Mouse (Mus musculus): Measurements from ENCODE around the gene Heatr4. TPM values are rescaled to one million over a fixed set of nuclear protein-coding genes. Genes with fewer than 3 reads are reported as not detected.
A peak's percentile ranks its signal among the peaks of the same experiment; 100 is the strongest.

The Heatr4 gene
- polyA plus RNA-seq, 1 experiment from 2014 or later, result not detected

DNA sequence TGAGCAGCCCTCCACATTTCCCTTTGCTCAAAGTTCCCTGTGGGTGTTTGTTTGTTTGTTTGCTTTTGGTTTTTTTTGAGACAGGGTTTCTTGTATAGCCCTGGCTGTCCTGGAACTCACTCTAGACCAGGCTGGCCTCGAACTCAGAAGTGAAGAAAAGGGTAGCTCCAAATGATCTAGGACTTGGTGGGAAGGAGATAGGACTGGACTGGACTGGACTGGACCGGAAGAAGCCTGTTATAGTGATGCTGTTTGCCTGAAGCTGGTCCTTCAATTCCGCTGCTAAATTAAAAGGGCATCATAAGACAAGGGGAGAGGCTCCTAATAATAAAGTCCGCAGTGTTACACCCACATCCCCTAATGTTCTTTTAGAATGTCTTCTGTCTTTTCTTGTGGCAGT, 3.8 kb upstream of the Heatr4 start:
- peak; percentile 27; the same call in 1 of the 2 replicates for ATAC-seq (ENCODE audit: low FRiP score)

DNA sequence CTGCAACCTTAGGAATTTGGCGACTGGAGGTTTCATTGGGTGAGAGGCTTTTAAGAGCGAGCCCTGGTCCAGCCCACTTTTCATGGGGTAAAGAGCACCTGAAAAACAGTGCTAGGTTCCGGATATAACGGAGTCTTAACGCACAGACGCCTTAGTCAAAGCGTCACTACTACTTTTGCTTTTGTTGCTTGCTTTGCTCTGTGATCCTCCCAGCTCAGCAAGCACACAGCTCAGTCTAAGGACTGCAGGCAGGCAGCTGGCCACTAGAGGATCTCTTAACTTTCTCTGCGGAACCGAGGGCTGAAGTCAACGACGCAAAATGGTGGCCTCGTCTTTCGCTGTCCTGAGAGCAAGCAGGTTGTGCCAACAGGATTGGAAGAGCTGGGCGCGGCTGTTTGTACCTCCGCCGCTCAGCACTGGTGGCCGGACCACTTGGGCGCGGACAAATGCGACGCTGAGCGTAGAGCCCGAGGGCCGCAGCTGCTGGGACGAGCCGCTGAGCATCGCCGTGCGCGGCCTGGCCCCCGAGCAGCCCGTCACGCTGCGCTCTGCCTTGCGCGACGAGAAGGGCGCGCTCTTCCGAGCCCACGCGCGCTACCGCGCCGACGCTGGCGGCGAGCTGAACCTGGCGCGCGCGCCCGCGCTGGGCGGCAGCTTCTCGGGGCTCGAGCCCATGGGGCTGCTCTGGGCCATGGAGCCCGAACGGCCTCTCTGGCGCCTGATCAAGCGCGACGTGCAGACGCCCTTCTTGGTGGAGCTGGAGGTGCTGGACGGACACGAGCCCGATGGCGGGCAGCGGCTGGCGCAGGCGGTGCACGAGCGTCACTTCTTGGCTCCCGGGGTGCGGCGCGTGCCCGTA, 3.2 kb upstream of the Heatr4 start, which contains the start of gene Acot2:
TSS of gene Acot2 (plus strand) at position 279 of the 859 bp plus-strand sequence.
- Histone ChIP-seq H3K9me3 (no peaks in the 10 kb centered on the region), H3K36me3 (replicated peaks) (no peaks in the 10 kb centered on the region), H3K4me1 (peaks cover 4% of the 10 kb centered on the region), H3K4me2 (peak within 1 kb of the TSS; percentile 66), H3K27me3 (no peaks in the 10 kb centered on the region), H3K9ac (peak within 1 kb of the TSS; percentile 74), H3K4me3 (replicated peaks) (peak within 1 kb of the TSS; percentile 65), H3K27ac (peak within 1 kb of the TSS; percentile 82)
- ATAC-seq (ENCODE audit: low FRiP score), result peak; percentile 90
- WGBS, result under 1% methylated on average over 80 of the region's 80 CpGs

More for the DNA sequence above, 3.8 kb upstream of the Heatr4 start:
- WGBS, result 75% methylated on average over 4 of the region's 4 CpGs
- peak overlapping the region; percentile 66 for H3K4me2 ChIP-seq
- peaks cover 4% of the 10 kb centered on the region for H3K4me1 ChIP-seq
- H3K9ac ChIP-seq, result peak overlapping the region; percentile 74
- H3K9me3 ChIP-seq, result no peaks in the 10 kb centered on the region
- peak overlapping the region; percentile 65 for H3K4me3 ChIP-seq (replicated peaks)
- no peak overlapping the region for H3K27ac ChIP-seq
- 0 out of 2 replicates have a peak, but pooled peaks cover 3% of the 10 kb centered on the region for H3K36me3 ChIP-seq (replicated peaks)
- no peaks in the 10 kb centered on the region for H3K27me3 ChIP-seq

DNA sequence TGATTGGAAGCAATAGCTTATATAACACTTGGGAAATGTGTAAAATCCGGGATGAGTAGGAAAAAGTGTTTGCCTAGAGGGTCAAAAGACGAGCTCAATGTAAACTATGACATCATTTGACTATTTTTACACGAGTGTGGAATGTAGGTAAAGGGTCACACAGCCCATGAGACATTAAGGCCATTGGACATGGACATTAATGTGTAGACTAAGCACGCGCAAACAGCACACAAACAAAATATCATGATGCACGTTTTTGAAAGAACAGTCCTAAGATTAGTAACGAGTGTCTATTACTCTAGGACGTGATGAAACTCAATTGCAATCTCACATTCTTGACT, 2.6 kb upstream of the Heatr4 start:
- peak overlapping the region; percentile 66 for H3K4me2 ChIP-seq
- 0 out of 2 replicates have a peak, but pooled peaks have one; percentile 34 for ATAC-seq (ENCODE audit: low FRiP score)
- H3K27me3 ChIP-seq, result no peaks in the 10 kb centered on the region
- no peak overlapping the region for H3K9ac ChIP-seq
- WGBS, result 42% methylated on average over 8 of the region's 8 CpGs
- H3K4me3 ChIP-seq (replicated peaks), result peak overlapping the region; percentile 65
- peaks cover 4% of the 10 kb centered on the region for H3K4me1 ChIP-seq
- no peaks in the 10 kb centered on the region for H3K36me3 ChIP-seq (replicated peaks)
- H3K9me3 ChIP-seq, result no peaks in the 10 kb centered on the region
- H3K27ac ChIP-seq, result peak overlapping the region; percentile 82; the same call in 1 of the 2 replicates

DNA sequence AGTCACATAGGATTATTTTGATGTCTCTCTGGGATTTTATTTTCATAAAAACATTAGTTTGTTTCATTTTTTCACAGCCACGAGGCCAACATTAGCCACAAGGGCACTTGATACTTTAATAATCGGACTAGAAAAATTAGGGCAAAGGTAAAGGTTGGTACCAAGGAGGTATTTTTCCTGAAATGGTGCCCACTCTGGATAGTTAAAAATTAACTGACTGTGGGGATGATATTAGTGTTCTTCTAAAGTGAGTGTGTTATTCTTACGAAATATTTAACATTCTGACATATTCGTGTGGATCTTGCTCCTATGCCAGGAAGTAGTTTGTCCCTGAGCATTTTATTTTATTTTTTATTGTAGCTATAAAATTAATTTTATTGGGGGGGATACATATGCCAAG, 3.0 kb downstream of the Heatr4 start:
- H3K9ac ChIP-seq, result no peak overlapping the region
- no peak for ATAC-seq (ENCODE audit: low FRiP score)
- no peak overlapping the region for H3K4me3 ChIP-seq (replicated peaks)
- H3K36me3 ChIP-seq (replicated peaks), result no peaks in the 10 kb centered on the region
- no peaks in the 10 kb centered on the region for H3K9me3 ChIP-seq
- no peaks in the 10 kb centered on the region for H3K27me3 ChIP-seq
- H3K4me1 ChIP-seq, result no peaks in the 10 kb centered on the region
- no peak overlapping the region for H3K4me2 ChIP-seq
- no peak overlapping the region for H3K27ac ChIP-seq
- WGBS, result 92% methylated on average over 4 of the region's 4 CpGs

DNA sequence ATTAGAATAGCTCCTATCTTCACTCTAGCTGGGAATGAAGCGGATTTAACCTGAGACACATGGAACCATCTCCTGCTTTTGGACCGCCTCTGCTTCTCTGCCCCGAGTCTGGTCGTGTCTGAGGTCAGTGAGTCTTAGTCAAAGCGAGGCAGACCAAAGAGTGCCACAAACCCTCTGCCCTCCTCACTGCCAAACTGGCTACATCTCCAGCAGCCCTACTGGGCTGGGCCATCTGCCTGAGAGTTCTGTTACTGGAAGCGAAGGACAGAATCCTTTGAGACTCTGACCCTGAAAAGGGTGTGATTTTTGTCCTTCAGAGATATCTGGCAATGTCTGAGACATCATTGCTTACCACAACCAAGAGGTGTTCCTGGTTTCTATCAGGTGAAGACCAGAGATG, 5.8 kb downstream of the Heatr4 start:
- ATAC-seq (ENCODE audit: low FRiP score), result no peak
- peaks cover 3% of the 10 kb centered on the region; the same call in 1 of the 2 replicates for H3K9me3 ChIP-seq

DNA sequence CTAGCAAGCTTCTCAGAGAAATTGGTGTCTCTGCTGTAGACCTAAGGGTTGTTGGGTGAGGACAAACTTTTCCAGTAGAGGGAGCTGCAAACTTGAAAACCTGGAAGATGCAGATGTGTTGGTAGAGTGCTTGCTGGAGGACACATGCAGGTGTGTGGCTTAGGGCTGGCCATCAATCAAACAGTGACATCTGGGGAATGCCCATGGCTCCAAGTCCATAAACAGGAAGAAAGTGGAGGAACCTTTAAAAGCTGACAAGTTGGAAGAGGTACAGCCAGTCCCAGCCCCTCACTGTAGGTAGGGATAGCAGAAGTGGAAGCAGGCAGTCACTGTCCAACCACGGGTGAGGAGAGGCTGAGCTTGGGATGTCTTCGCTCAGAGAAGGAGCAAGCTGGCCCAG, 12.5 kb downstream of the Heatr4 start:
- no peaks in the 10 kb centered on the region for H3K4me1 ChIP-seq
- no peak overlapping the region for H3K27ac ChIP-seq
- no peak for ATAC-seq (ENCODE audit: low FRiP score)
- H3K36me3 ChIP-seq (replicated peaks), result no peaks in the 10 kb centered on the region
- 87% methylated on average over 2 of the region's 2 CpGs for WGBS
- no peak overlapping the region for H3K4me3 ChIP-seq (replicated peaks)
- peaks cover 3% of the 10 kb centered on the region; the same call in 1 of the 2 replicates for H3K9me3 ChIP-seq
- no peak overlapping the region for H3K9ac ChIP-seq
- no peak overlapping the region for H3K4me2 ChIP-seq
- no peaks in the 10 kb centered on the region for H3K27me3 ChIP-seq

More for the DNA sequence above, 5.8 kb downstream of the Heatr4 start:
- Histone ChIP-seq H3K4me3 (replicated peaks) (no peak overlapping the region), H3K27me3 (no peaks in the 10 kb centered on the region), H3K4me1 (no peaks in the 10 kb centered on the region), H3K36me3 (replicated peaks) (no peaks in the 10 kb centered on the region), H3K4me2 (no peak overlapping the region), H3K27ac (no peak overlapping the region), H3K9ac (no peak overlapping the region)
- WGBS, result 91% methylated on average over 6 of the region's 6 CpGs

DNA sequence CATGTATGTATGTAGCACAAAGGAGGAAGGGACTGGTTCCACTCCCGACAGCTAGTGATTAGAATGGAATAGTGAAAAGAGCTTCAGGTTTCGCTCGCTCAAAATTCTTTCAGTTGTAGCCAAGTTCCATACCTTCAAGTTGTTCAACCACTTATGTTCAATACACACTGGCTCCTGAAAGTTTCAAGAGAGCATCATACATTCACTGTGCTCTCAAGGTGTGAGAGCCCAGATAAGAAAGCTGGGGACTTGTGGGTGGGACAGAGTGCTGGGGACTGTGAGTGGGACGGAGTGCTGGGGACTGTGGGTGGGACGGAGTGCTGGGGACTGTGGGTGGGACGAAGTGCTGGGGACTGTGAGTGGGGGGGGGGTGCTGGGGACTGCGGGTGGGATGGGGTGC, 19.4 kb downstream of the Heatr4 start:
- H3K9ac ChIP-seq, result no peak overlapping the region
- no peak overlapping the region for H3K4me3 ChIP-seq (replicated peaks)
- ATAC-seq (ENCODE audit: low FRiP score), result no peak
- H3K9me3 ChIP-seq, result no peaks in the 10 kb centered on the region
- H3K4me1 ChIP-seq, result no peaks in the 10 kb centered on the region
- H3K27me3 ChIP-seq, result no peaks in the 10 kb centered on the region
- 87% methylated on average over 7 of the region's 7 CpGs for WGBS
- H3K27ac ChIP-seq, result no peak overlapping the region
- no peaks in the 10 kb centered on the region for H3K36me3 ChIP-seq (replicated peaks)
- H3K4me2 ChIP-seq, result no peak overlapping the region

DNA sequence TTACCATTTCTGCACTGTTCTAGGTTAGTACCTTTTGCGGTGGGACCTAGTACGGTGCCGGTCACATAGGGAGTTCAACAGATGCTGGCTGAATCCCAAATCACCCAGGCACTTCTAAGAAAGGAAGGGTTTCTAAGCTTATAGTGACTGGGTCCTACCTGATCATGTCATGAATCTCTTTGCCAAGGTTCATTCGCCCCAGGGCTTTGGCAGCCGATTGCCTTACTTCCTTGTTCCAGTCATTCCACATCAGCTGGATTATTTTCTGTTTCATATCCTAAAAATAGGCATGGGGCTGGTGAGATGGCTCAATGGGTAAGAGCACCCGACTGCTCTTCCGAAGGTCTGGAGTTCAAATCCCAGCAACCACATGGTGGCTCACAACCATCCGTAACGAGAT, 26.4 kb downstream of the Heatr4 start:
- H3K9me3 ChIP-seq, result no peaks in the 10 kb centered on the region
- peaks cover 32% of the 10 kb centered on the region for H3K36me3 ChIP-seq (replicated peaks)
- H3K27ac ChIP-seq, result no peak overlapping the region
- 95% methylated on average over 9 of the region's 9 CpGs for WGBS
- no peaks in the 10 kb centered on the region for H3K27me3 ChIP-seq
- ATAC-seq (ENCODE audit: low FRiP score), result no peak
- no peak overlapping the region for H3K4me2 ChIP-seq
- H3K4me3 ChIP-seq (replicated peaks), result no peak overlapping the region
- H3K9ac ChIP-seq, result no peak overlapping the region
- H3K4me1 ChIP-seq, result peaks cover 6% of the 10 kb centered on the region

DNA sequence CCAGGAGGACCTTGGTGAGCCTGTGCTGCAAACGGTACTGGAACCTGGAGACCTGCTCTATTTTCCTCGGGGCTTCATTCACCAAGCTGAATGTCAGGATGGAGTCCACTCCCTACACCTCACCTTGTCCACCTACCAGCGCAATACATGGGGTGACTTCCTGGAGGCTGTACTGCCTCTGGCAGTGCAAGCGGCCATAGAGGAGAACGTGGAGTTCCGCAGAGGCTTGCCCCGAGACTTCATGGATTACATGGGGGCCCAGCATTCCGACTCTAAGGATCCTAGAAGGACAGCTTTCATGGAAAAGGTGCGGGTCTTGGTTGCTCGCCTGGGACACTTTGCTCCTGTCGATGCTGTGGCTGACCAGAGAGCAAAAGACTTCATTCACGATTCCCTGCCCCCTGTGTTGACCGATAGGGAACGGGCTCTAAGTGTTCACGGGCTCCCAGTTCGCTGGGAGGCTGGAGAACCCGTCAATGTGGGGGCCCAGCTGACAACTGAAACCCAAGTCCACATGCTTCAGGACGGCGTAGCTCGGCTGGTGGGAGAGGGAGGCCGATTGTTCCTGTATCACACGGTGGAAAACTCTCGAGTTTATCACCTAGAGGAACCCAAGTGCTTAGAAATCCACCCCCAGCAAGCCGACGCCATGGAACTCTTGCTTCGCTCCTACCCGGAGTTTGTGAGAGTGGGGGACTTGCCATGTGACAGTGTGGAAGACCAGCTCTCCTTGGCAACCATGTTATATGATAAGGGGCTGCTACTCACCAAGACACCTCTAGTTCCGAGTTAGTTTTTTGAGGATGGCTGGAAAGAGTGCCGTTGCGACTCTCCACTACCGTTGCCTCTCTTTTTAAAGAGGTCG, 32.7 kb downstream of the Heatr4 start:
- 72% methylated on average over 32 of the region's 32 CpGs for WGBS
- Histone ChIP-seq H3K4me3 (replicated peaks) (peak overlapping the region; percentile 93), H3K4me1 (peaks cover 31% of the 10 kb centered on the region), H3K27ac (no peak overlapping the region), H3K9ac (peak overlapping the region; percentile 90), H3K9me3 (no peaks in the 10 kb centered on the region), H3K4me2 (peak overlapping the region; percentile 91), H3K36me3 (replicated peaks) (peaks cover 35% of the 10 kb centered on the region), H3K27me3 (no peaks in the 10 kb centered on the region)
- ATAC-seq (ENCODE audit: low FRiP score), result no peak

DNA sequence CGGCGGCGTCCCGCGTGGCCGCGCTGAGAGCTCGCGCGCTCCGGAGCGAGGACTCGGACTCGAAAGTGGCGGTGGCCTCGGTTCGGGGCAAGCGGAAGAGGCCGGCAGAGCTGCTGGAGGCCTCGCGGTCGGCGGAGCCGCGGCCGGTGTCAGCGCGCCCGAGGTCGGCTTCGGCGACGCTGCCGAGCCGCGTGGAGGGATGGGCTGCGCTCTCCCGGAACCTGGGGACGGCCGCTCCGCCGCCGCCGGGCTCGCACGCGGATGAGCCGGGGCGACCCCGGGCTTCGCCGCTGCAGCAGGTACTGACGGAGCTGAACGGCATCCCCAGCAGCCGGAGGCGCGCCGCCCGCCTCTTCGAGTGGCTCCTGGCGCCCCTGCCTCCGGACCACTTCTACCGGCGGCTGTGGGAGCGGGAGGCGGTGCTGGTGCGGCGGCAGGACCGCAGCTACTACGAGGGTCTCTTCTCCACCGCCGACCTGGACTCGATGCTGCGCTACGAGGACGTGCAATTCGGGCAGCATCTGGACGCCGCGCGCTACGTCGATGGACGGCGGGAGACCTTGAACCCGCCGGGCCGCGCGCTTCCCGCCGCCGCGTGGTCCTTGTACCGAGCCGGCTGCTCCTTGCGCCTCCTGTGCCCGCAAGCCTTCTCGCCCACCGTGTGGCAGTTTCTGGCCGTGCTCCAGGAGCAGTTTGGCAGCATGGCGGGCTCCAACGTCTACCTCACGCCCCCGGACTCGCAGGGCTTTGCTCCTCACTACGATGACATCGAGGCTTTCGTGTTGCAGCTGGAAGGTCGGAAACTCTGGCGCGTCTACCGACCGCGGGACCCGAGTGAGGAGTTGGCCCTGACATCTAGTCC, 33.6 kb downstream of the Heatr4 start:
- WGBS, result under 1% methylated on average over 116 of the region's 116 CpGs
- Histone ChIP-seq H3K27me3 (no peaks in the 10 kb centered on the region), H3K4me3 (replicated peaks) (peak overlapping the region; percentile 93), H3K4me1 (peaks cover 31% of the 10 kb centered on the region), H3K9me3 (no peaks in the 10 kb centered on the region), H3K27ac (peak overlapping the region; percentile 87), H3K36me3 (replicated peaks) (peaks cover 27% of the 10 kb centered on the region), H3K4me2 (peak overlapping the region; percentile 91), H3K9ac (peak overlapping the region; percentile 90)
- ATAC-seq (ENCODE audit: low FRiP score), result peak; percentile 66

DNA sequence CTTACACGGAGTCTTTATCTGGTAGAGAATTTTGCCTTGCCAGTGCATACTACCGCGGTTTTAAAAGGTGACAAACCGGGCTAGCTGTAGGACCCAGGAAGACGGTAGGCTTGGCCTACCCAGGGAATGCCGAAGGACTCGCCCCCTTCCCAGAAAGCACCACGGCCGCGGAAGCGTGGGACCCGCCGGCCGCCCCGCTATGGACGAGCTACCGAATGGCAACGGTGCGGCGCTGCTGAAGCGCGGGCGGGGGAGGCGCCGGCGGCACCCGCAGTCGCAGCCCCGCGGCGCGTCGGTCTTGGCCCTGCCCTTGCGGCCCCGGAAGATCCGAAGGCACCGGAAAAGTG, 34.2 kb downstream of the Heatr4 start, which contains the start of gene Riox1:
TSS of gene Riox1 (plus strand) at position 116 of the 347 bp plus-strand sequence.
- H3K4me2 ChIP-seq, result peak within 1 kb of the TSS; percentile 91
- H3K9ac ChIP-seq, result peak within 1 kb of the TSS; percentile 90
- peak within 1 kb of the TSS; percentile 93 for H3K4me3 ChIP-seq (replicated peaks)
- H3K9me3 ChIP-seq, result no peaks in the 10 kb centered on the region
- no peaks in the 10 kb centered on the region for H3K27me3 ChIP-seq
- peaks cover 21% of the 10 kb centered on the region for H3K36me3 ChIP-seq (replicated peaks)
- ATAC-seq (ENCODE audit: low FRiP score), result peak; percentile 95
- H3K27ac ChIP-seq, result peak within 1 kb of the TSS; percentile 87
- peaks cover 31% of the 10 kb centered on the region for H3K4me1 ChIP-seq
- WGBS, result under 1% methylated on average over 37 of the region's 37 CpGs
